Mouse (Mus musculus): ENCODE data around the gene Chchd6. TPM values are rescaled to one million over a fixed set of nuclear protein-coding genes. Genes with fewer than 3 reads are reported as not detected.

Gene Chchd6
- polyA plus RNA-seq, 2 experiments, result 12.1 to 16.3 TPM

DNA sequence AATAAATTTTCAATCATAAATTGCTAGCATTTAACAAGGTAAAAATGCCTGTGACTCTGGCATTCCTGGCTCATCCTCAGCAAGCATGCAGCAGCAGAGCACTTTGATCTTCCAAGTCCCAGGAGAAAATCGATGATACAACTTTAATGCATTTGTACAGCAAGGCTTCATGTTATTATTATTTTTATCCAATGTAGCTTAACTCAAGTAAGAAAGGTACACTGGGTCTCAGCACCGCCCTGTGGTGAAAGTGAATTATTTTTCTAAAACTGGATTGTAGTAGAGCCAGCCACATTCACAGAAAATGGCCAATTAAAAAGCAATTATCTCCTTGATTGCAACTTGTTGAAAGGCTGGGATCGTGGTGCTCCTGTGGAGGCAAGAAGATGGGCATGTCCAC, 128.6 kb downstream of the Chchd6 start:
- ATAC-seq (ENCODE audit: insufficient read depth) (no peak), DNase-seq (ENCODE audit: low read depth in 3 of 3, low spot score in 3 of 3) (no peak)
- Histone ChIP-seq H3K4me1 (replicated peaks; ENCODE audit: control insufficient read depth in 2 of 2, insufficient read depth in 2 of 2, low read length in 1 of 2) (no peaks in the 10 kb centered on the region), H3K4me3 (ENCODE audit: insufficient read depth in 1 of 2, low read depth in 2 of 2, low read length in 2 of 2) (no peak overlapping the region), H3K36me3 (replicated peaks; ENCODE audit: control insufficient read depth, insufficient read depth, low read depth) (no peaks in the 10 kb centered on the region), H3K4me2 (ENCODE audit: low read depth) (no peak overlapping the region), H3K9me3 (ENCODE audit: control insufficient read depth, low read length) (no peaks in the 10 kb centered on the region), H3K9ac (replicated peaks) (no peak overlapping the region), H3K27ac (no peak overlapping the region), H3K27me3 (ENCODE audit: control insufficient read depth, insufficient read depth, low read length) (no peaks in the 10 kb centered on the region)
- WGBS (ENCODE audit: insufficient replicate concordance), result 58% methylated on average over 3 of the region's 3 CpGs
- TF ChIP-seq CTCF (IDR thresholded peaks at IDR 0.05; ENCODE audit: low read depth) (no peak), EP300 (IDR thresholded peaks at IDR 0.05; ENCODE audit: low read depth) (no peak)

DNA sequence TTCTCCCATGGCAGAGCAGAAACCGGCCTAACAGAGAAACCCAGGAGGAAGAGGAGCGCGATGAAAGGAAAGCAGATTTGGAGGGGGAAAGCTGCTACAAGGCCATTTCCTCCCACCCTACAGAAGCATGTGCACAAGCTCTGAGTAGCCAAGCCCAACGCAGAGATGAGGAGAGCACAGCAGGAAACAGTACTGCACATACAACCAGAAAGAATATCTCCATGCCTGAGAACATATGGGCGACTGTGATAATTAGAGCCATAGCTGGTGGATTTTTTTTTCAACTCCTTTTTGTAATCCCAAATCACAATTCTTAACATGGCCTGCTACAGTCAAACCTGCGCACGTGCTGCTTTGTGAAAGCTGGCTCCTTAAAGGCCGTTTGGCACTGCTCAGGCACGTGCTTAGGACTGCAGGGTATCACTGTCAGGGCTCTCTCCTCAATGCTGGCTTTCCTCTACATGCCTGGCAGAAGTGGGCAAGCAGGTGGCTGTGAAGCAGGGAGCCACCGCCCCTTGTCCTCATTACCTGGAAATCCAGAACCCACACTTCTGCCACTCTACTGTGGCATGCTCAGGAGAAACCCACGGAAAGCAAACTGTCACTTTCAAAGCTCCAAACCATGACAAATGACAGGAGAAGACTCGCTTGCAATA, 129.3 kb downstream of the Chchd6 start:
- H3K4me2 ChIP-seq (ENCODE audit: low read depth), result no peak overlapping the region
- no peaks in the 10 kb centered on the region for H3K27me3 ChIP-seq (ENCODE audit: control insufficient read depth, insufficient read depth, low read length)
- TF ChIP-seq CTCF (IDR thresholded peaks at IDR 0.05; ENCODE audit: low read depth) (no peak), EP300 (IDR thresholded peaks at IDR 0.05; ENCODE audit: low read depth) (no peak)
- no peaks in the 10 kb centered on the region for H3K36me3 ChIP-seq (replicated peaks; ENCODE audit: control insufficient read depth, insufficient read depth, low read depth)
- WGBS (ENCODE audit: insufficient replicate concordance), result 62% methylated on average over 12 of the region's 12 CpGs
- H3K27ac ChIP-seq, result no peak overlapping the region
- no peak for ATAC-seq (ENCODE audit: insufficient read depth)
- no peak overlapping the region for H3K9ac ChIP-seq (replicated peaks)
- H3K4me3 ChIP-seq (ENCODE audit: insufficient read depth in 1 of 2, low read depth in 2 of 2, low read length in 2 of 2), result no peak overlapping the region
- H3K4me1 ChIP-seq (replicated peaks; ENCODE audit: control insufficient read depth in 2 of 2, insufficient read depth in 2 of 2, low read length in 1 of 2), result no peaks in the 10 kb centered on the region
- no peaks in the 10 kb centered on the region for H3K9me3 ChIP-seq (ENCODE audit: control insufficient read depth, low read length)
- DNase-seq (ENCODE audit: low read depth in 3 of 3, low spot score in 3 of 3), result no peak

DNA sequence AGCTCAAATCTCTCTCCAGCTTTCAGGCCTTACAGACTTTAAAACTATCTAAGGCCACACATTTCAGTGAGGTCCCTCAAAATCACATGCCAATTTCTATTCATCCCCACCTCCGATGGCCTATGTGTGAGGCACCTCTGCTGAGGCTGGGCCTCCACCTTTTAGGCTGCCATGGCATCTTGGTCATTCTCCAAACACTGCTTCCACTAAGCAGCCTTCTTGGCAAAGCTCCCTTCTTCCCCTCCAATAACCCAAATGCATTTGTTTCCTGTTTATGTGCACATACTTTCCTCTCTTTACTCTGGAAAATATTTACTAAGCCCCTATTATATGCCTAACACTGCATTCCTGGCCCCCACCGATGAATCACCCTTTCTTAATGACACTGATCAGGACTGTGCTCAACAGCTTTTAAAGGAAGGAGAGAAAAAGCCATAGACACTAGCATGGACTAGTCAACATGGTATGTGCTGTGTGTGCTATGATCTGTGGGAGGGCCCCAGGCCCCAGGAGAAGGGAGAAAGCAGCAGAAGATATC, 133.2 kb downstream of the Chchd6 start:
- Histone ChIP-seq H3K36me3 (replicated peaks; ENCODE audit: control insufficient read depth, insufficient read depth, low read depth) (no peaks in the 10 kb centered on the region), H3K4me1 (replicated peaks; ENCODE audit: control insufficient read depth in 2 of 2, insufficient read depth in 2 of 2, low read length in 1 of 2) (no peaks in the 10 kb centered on the region; a peak in 1 of 4 replicates), H3K9ac (replicated peaks) (no peak overlapping the region), H3K9me3 (ENCODE audit: control insufficient read depth, low read length) (no peaks in the 10 kb centered on the region), H3K4me3 (ENCODE audit: insufficient read depth in 1 of 2, low read depth in 2 of 2, low read length in 2 of 2) (no peak overlapping the region), H3K27me3 (ENCODE audit: control insufficient read depth, insufficient read depth, low read length) (no peaks in the 10 kb centered on the region), H3K4me2 (ENCODE audit: low read depth) (no peak overlapping the region), H3K27ac (no peak overlapping the region)
- ATAC-seq (ENCODE audit: insufficient read depth) (no peak), DNase-seq (ENCODE audit: low read depth in 3 of 3, low spot score in 3 of 3) (no peak)
- TF ChIP-seq CTCF (IDR thresholded peaks at IDR 0.05; ENCODE audit: low read depth) (no peak), EP300 (IDR thresholded peaks at IDR 0.05; ENCODE audit: low read depth) (no peak)
- WGBS (ENCODE audit: insufficient replicate concordance), result 73% methylated on average over 2 of the region's 2 CpGs

DNA sequence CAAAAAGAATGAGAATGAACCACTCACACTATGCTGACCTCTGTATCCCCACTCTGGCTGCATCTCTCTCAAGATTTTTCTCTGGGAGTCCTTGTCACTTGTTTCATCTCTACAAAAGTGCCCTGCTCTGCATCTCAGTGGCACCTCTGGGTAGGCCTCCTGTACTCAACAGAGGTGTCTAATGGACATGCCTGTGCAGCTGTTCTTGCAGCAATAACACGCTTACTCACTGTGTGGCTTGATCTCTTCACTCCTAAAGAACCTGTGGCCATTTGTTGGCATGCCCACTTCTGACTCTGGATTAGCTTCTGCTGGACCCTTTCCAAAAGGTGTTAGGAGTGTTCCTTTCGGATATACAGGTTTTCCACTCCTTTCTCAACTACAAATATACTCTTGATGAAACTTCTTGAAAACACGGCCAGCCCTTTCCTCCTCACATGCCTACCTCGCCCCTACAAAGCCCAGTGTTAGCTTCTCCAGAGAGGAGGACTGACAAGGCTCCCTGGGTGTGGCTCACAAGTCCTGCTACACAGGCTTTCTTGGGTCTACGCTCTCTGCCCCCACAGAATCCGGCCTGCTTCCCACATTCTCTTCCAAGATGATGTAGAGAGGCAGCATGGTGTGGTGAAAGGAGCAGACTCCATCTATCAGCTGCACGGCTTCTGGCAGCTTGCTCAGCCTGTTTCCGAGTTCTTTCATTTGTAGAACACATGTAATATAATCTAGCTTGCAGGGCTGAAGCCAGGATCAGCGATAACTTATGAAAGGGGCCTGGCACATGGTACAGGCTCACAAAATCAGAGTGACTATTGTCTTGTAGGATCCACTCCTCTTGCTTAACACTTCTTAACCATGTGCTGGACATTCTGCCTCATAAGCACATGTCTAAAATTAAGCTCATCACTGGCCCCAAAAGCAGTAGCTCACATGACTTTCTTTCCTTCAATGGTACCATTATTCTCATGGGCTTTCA, 133.9 kb downstream of the Chchd6 start:
- H3K27ac ChIP-seq, result no peak overlapping the region
- WGBS (ENCODE audit: insufficient replicate concordance), result 64% methylated on average over 9 of the region's 9 CpGs

DNA sequence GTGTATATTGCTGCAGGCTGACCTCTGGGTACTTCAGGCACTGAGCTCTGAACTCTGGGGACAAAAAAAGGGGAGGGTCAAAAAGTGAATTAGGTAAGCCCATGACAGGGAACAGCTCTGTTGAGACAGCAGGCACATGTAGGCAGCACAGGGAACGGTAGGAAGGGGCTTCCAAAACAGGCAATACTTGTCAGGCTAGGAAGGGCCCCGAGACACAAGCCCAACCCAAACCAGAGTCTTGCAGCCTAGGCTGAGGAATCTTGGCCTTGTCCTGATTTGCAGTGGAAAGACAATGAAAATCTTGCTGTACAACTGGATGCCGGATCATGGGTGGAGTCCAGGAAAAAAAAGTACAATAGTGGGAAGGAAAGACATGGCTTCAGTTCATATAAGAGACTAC, 135.8 kb downstream of the Chchd6 start:
- no peak overlapping the region for H3K9ac ChIP-seq (replicated peaks)
- H3K27me3 ChIP-seq (ENCODE audit: control insufficient read depth, insufficient read depth, low read length), result no peaks in the 10 kb centered on the region
- H3K4me2 ChIP-seq (ENCODE audit: low read depth), result no peak overlapping the region
- no peak for TF ChIP-seq EP300 (IDR thresholded peaks at IDR 0.05; ENCODE audit: low read depth)
- no peak for TF ChIP-seq CTCF (IDR thresholded peaks at IDR 0.05; ENCODE audit: low read depth)
- no peaks in the 10 kb centered on the region for H3K9me3 ChIP-seq (ENCODE audit: control insufficient read depth, low read length)
- no peak overlapping the region for H3K27ac ChIP-seq
- ATAC-seq (ENCODE audit: insufficient read depth) (no peak), DNase-seq (ENCODE audit: low read depth in 3 of 3, low spot score in 3 of 3) (no peak)
- H3K36me3 ChIP-seq (replicated peaks; ENCODE audit: control insufficient read depth, insufficient read depth, low read depth), result no peaks in the 10 kb centered on the region
- 55% methylated on average over 3 of the region's 3 CpGs for WGBS (ENCODE audit: insufficient replicate concordance)
- no peak overlapping the region for H3K4me3 ChIP-seq (ENCODE audit: insufficient read depth in 1 of 2, low read depth in 2 of 2, low read length in 2 of 2)
- peaks cover 10 to 19% of the 10 kb centered on the region in 2 experiments for H3K4me1 ChIP-seq (replicated peaks; ENCODE audit: control insufficient read depth in 2 of 2, insufficient read depth in 2 of 2, low read length in 1 of 2)

More for the DNA sequence above, 133.9 kb downstream of the Chchd6 start:
- no peak overlapping the region for H3K9ac ChIP-seq (replicated peaks)
- H3K4me1 ChIP-seq (replicated peaks; ENCODE audit: control insufficient read depth in 2 of 2, insufficient read depth in 2 of 2, low read length in 1 of 2), result peaks cover under 1 to 5% of the 10 kb centered on the region in 2 experiments
- no peak for TF ChIP-seq CTCF (IDR thresholded peaks at IDR 0.05; ENCODE audit: low read depth)
- no peak for TF ChIP-seq EP300 (IDR thresholded peaks at IDR 0.05; ENCODE audit: low read depth)
- no peaks in the 10 kb centered on the region for H3K36me3 ChIP-seq (replicated peaks; ENCODE audit: control insufficient read depth, insufficient read depth, low read depth)
- no peak for DNase-seq (ENCODE audit: low read depth in 3 of 3, low spot score in 3 of 3)
- no peak for ATAC-seq (ENCODE audit: insufficient read depth)
- H3K4me3 ChIP-seq (ENCODE audit: insufficient read depth in 1 of 2, low read depth in 2 of 2, low read length in 2 of 2), result no peak overlapping the region
- no peaks in the 10 kb centered on the region for H3K27me3 ChIP-seq (ENCODE audit: control insufficient read depth, insufficient read depth, low read length)
- H3K4me2 ChIP-seq (ENCODE audit: low read depth), result no peak overlapping the region
- H3K9me3 ChIP-seq (ENCODE audit: control insufficient read depth, low read length), result no peaks in the 10 kb centered on the region
